Mouse (Mus musculus): Measurements from ENCODE around the gene Cul4a.

Cul4a gene

DNA sequence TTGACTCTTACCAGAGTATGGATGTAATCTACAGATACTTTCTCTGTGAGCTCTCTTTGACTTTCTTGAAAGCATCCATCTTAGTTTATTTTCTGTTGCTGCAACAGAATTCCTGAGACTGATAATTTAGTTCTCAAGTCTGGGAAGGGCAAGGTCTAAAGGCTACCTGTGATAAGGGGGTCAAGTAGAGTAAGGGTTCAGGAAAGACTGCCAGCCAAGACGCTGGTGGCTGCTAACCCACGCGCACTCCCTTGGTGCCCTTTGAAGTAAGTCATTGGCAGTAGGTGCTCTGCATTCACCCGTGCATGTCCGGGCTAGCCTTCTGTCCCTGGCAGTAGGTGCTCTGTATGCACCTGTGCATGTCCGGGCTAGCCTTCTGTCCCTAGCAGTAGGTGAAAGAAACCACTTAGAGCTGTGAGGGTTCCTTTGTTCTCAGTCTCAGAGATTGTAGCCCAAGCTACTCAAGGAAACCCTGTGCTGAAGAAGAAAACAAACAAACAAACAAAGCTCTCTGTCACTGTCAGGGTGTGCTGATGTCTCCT lies 34.3 kb downstream of the Cul4a start:
- ATAC-seq (ENCODE audit: low TSS enrichment) = no peak

GRCm38 (mm10) chr8:13141681-13142080 lies 36.3 kb downstream of the Cul4a start:
- no peak for ATAC-seq (ENCODE audit: low TSS enrichment)

GRCm38 (mm10) chr8:13148476-13148875 lies 43.1 kb downstream of the Cul4a start:
- ATAC-seq (ENCODE audit: low TSS enrichment) = no peak

- ATAC-seq (ENCODE audit: low TSS enrichment) = peak; percentile 26; the same call in 1 of the 2 replicates
Measured at GRCm38 (mm10) chr8:13149287-13149686, 43.9 kb downstream of the Cul4a start.

DNA sequence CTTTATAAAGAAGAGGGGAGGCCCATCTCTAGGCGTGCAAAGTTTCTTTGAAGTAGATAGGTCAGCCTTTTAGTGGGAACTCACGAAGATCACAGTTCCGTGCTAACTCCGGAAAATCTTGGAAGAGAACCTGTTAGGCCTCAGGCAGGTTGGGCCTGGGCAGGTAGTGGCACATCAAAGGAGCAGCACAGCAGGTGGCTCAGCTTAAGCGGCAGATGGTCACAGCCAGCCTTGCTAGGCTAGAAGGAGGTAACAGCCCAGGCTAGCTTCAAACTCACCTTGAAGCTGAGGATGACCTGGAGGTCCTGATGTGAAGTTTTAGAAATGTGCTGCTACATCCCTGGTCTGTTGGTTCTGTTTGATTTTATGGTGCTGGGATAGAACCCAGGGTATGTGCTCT lies 44.4 kb downstream of the Cul4a start:
- ATAC-seq (ENCODE audit: low TSS enrichment) = no peak

- no peak for ATAC-seq (ENCODE audit: low TSS enrichment)
Measured at GRCm38 (mm10) chr8:13150929-13151328, 45.5 kb downstream of the Cul4a start.

GRCm38 (mm10) chr8:13154099-13154498 lies 48.7 kb downstream of the Cul4a start:
- ATAC-seq (ENCODE audit: low TSS enrichment) = no peak

- no peak for ATAC-seq (ENCODE audit: low TSS enrichment)
Measured at GRCm38 (mm10) chr8:13155358-13155757, 49.9 kb downstream of the Cul4a start.

DNA sequence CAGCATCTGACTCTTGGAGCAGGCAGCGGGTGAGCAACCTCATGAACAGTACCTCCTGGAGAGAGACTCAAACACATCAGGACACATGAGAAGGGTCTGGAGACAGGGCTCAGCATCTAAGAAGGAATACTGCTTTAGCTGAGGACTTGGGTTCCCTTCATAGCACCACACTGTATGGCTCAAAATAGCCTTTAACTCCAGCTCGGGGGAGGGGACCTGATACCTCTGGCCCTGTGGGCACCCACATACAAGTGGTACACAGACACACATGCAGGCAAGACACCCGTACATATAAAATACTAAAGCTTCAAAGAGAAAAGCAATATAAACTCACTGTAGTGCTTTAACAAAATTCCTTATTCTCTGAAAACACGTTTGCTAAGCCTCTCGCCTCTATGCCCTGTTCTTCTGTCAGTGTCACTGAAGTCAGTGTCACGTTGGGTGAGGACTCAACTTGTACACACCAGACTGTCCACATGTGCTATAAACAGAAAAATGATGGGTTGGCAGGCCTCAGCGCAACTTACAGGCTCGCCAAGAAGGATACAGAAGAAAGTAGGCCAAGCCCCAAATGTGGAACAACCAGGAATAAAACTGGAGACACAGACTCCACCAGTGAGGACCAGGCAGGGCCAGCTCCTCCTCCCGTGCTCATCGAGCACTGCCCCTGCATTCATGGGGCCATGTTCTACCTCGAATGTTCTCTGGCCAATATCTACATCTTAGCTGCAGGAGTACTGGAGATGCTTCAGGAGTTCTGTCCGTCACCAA lies 51.1 kb downstream of the Cul4a start:
- ATAC-seq (ENCODE audit: low TSS enrichment) = peak; percentile 79

DNA sequence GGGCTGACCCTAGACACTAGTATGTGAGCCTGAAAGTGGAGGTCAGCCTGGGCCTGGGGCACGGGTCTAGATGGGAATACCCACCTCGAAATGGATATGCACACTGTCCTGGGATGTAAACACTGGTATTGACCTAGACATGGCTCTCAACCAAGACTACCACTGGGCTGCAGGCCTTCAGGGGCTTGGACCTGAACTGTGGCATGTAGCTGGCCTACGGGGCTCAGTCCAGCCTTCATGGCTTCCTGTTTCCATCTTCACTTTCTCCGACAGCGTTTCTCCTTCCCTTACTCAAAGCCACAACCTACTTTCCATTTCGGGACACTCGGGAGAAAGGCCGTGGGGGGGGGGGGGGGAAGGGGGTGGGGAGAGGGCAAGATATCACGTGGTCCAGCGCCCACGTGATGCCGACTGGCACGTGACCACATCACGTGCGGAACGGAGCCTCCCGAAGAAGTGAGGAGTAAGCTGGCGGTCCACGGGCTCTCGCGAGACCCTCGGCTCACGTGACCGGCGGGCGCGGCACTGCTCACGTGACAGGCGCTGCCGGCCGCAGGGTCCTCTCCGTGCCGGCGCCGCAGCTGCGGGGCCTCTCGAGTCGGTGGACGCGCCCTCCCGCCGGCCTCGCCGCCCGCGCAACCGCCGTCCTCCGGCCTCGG lies 53.4 kb downstream of the Cul4a start, which contains the start of gene Lamp1:
Lamp1 (plus strand) TSS at position 444 of the 659 bp plus-strand sequence.
- ATAC-seq (ENCODE audit: low TSS enrichment) = peak; percentile 54

- peak; percentile 24 for ATAC-seq (ENCODE audit: low TSS enrichment)
Measured at GRCm38 (mm10) chr8:13159377-13159881, 54.0 kb downstream of the Cul4a start.

- ATAC-seq (ENCODE audit: low TSS enrichment) = no peak
Measured at GRCm38 (mm10) chr8:13160691-13161090, 55.3 kb downstream of the Cul4a start.

GRCm38 (mm10) chr8:13162098-13162497 lies 56.7 kb downstream of the Cul4a start:
- no peak for ATAC-seq (ENCODE audit: low TSS enrichment)

- no peak for ATAC-seq (ENCODE audit: low TSS enrichment)
Measured at GRCm38 (mm10) chr8:13163563-13163962, 58.1 kb downstream of the Cul4a start.

- ATAC-seq (ENCODE audit: low TSS enrichment) = no peak
Measured at GRCm38 (mm10) chr8:13164361-13164760, 58.9 kb downstream of the Cul4a start.

- no peak for ATAC-seq (ENCODE audit: low TSS enrichment)
Measured at GRCm38 (mm10) chr8:13170510-13170909, 65.1 kb downstream of the Cul4a start.

- no peak for ATAC-seq (ENCODE audit: low TSS enrichment)
Measured at GRCm38 (mm10) chr8:13174305-13174704, 68.9 kb downstream of the Cul4a start.

DNA sequence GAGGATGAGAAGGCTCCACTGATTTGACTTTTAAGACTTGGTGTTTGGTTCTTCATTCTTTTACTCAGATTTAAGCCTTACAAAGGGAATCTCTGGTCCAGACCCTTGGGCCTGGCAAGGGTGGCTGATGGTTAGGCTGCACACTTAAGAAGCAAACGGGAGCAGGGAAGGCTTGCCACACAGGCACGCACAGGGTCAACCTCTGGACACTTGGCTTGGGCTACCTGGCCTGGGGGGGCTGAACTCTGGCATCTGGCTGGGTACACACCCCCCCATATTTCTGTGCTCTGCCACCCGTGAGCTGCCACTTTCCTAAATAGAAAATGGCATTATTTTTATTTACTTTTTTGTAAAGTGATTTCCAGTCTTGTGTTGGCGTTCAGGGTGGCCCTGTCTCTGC lies 69.4 kb downstream of the Cul4a start:
- no peak for ATAC-seq (ENCODE audit: low TSS enrichment)

DNA sequence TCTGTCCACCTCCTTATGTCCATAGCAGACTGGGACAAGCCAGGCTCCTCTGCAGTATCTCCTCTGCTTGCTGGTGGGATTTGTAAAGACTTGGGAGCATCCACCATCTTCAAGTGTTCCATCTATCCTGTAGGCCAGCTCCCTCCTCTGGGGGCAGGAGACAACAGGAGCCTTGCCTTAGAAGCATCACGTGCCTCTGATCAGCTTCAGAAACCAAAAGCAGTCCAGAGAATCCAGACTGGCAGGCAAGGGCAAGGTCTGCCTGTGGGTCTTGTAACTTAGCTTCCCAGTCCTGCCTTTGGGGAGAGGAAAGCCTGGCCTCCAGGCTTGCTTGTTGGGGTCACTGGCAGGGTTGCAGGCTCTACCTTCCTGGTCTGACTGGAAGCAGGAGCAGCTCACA lies 70.2 kb downstream of the Cul4a start:
- no peak for ATAC-seq (ENCODE audit: low TSS enrichment)

- no peak for ATAC-seq (ENCODE audit: low TSS enrichment)
Measured at GRCm38 (mm10) chr8:13177173-13177852, 71.9 kb downstream of the Cul4a start.

DNA sequence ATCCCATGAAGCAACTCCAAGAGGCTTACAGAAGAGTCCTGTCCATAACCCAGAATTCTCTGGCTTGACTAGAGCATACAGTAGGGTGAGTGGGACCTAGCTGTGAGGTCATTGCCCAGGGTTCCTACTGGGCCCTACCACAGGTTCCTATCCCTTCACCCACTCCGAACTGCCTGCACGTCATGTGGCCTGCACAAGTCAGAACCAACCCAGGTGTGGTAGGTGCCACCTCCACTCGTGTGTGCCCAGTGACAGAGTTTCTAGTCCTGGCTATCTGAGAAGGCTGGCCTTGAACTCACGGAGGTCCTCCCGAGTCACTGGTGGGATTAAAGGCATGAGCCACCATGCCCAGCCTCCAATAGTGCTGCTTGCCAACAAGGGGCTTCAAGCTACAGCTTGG lies 72.7 kb downstream of the Cul4a start:
- no peak for ATAC-seq (ENCODE audit: low TSS enrichment)

DNA sequence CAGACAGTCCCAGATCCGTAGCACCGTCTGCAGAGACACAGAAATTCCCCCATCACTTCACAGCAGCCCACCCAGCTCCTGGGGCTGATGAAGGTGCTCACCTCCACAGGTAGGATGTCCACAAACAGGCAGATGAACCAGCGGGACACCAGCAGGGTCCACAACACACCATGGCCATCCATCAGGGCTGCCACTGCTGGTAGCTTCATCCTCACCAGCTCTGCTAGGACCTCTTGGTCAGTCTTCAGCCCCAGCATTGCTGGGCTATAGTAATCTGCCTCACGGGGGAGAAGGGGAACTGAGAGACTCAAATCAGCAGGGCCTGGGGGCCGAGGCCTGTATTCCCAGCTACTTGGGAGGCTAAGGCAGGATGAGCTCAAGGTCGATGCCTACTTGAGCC lies 74.1 kb downstream of the Cul4a start:
- no peak for ATAC-seq (ENCODE audit: low TSS enrichment)
